Mouse (Mus musculus) mouse trophoblast stem cell (cell line): ENCODE results near the gene Atp6v0a4.

ENCODE experiments used
- in situ Hi-C, 2 experiments: fragments of 300-500 bp; cut with MseI, MboI; formaldehyde crosslinking; loops; 2 replicates in 1 of 2; 3 replicates in 1 of 2; pipeline ENCODE4 v1.15.1; 2025

Atp6v0a4 gene

DNA sequence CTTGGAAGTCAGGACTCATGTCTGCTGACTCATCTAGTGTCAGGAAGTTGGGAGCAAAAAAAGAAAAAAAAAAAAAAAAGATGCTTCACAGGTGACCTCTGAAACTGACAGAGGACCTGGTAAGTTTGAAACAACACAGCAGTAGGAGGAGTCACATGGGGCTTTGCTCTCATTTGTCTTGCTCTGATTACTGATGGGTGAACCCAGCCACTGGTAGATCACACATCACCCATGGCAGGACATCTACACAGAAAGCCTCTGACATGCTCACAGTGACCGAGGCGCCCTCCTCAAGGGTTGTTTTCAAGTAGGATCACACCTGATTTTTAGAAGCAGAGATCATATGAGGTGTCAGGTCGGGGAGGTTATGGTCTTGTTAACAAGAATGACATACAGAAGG is 1.1 kb upstream of the Atp6v0a4 start:
- in situ Hi-C loops, result no loop called here

DNA sequence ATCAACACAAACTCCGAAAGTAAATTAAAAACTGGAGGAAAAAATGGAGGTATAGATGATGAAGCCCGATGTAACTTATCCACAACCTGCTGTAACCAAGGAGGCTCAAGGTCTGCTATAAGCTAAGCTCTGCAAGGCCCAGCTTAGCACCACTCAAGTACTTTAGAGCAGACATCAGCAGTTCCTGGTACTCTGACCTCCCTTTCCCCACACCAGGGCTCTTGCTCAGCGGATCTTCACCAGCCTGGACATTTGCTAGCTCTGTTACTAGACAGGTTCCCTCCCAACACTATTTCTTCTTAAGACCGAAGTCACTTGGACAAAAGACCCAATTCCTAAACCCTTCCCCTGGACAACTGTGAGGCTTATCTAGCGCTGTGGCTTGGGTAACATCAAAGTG is 496 bp upstream of the Atp6v0a4 start:
- in situ Hi-C loops, result no loop called here

DNA sequence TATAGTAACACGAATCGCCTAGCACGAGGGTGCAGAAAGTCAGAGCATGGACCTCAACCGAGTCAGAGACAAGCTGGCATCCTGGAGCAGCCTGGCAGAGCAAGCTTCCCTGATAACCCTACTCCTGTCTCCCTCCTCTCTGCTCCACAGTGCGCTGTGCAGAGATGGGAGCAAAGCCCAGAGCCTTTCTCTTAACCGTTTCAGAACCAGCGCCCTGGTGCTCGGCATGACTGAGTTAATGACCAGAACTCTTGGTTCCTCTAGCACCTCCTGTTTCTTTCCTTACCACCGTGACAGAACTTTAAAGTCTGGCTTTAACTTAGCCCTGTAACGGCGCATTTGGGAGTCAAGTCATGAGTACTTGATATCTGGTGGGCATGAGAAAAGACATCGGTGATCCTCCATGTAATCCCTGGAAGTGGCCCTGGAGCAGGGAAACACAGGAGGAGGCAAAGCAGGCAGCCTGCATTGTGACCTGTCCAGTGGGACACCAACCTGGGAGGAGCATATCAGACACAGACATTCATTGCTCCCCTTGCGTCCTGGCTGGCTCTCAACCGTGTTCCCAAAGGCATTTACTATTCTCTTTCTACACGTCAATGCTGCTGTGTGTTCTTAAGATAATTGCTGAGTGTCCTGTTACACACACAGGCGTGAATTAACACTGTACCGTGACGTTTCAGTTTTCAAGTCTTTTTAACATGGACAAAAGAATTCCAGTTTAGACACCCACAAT is 747 bp downstream of the Atp6v0a4 start:
- in situ Hi-C loops, result no loop called here

DNA sequence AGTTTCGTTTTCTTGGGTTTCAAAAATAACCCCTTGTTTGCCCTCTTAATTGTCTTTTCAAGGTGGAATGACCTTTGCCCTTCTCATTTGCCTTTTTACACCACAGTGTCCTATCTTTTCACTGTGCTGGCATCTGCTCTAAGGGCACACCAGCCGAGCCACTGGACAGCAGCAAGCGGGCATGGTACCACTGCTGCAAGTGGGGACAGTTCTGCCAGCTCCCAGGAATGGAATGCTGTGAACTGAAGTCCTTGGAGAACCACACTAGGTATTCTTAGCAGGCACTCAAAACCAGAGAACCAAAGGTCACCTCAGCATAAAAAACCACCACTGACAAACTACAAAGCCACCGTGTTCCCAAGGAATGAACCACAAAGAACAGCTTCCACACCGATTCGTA is 1.6 kb downstream of the Atp6v0a4 start:
- in situ Hi-C loops, result no loop called here

DNA sequence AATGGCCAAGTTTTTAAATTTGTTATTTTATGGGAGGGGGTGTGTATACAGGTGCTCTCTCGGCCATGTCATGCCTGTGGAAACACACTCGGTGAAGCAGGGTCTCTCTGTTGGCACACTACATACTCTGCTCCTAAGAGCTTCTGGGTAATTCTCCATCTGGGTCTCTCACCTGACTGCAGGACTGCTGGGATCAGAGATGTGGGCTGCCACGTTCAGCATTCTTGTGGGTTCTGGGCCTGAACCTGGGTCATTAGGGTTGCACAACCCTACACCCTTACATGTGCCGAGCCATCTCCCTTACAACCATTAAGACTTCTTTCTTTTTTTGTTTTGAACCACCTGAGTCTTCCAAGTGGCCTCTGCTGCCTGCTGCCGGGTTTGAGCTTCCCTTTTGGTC is 2.5 kb downstream of the Atp6v0a4 start:
- in situ Hi-C loops, result no loop called here

DNA sequence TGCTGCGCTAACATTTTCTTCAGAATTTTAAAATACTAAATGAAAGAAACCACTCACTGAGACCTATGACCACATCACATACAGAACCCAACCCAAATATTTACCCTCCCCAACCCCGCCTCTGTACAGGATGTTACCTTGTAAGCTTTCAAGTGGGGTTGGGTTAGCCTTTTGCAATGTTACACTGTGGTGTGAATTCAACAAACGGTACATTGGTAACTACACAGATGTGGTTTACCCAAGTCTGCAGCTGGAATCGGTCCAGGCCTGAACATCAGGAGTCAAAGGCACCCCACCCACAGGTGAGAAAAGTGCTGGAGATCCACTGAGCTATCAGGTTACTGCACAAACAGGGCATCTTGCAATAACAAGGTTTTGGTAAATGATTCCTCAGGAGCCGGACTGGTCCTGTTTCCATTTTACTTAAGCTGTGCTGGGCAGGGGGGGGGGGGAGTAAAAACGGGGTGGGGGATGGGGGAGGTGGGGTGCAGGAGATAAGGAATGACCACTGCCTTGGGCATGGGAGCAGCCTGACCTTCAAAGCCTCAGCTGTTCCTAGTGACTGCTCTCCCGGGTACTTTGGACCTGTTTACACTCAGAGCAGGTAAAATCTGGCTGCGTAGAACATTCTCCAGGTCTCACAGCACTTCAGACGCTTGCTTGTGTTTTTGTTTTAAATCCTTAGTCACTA is 3.6 kb downstream of the Atp6v0a4 start:
- in situ Hi-C loops, result no loop called here

DNA sequence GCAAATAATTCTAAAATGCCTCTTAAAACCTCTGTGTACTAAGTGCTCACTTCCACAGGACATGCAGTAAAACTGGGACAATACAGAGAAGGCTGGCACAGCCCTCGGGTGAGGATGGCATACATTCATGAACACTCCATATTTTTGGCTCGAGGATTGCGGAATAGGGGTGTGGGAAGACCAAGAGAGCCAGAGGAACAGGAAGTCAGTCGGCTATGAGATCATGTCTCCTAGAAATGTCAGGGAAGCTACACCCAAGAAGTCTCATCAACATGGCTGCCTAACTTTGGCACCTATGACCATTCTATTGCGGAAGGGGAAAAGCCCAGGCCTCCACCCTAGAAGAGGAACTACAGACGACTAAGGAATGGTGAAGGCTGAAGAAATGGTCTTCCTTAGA is 6.0 kb downstream of the Atp6v0a4 start:
- in situ Hi-C loops, result no loop called here

DNA sequence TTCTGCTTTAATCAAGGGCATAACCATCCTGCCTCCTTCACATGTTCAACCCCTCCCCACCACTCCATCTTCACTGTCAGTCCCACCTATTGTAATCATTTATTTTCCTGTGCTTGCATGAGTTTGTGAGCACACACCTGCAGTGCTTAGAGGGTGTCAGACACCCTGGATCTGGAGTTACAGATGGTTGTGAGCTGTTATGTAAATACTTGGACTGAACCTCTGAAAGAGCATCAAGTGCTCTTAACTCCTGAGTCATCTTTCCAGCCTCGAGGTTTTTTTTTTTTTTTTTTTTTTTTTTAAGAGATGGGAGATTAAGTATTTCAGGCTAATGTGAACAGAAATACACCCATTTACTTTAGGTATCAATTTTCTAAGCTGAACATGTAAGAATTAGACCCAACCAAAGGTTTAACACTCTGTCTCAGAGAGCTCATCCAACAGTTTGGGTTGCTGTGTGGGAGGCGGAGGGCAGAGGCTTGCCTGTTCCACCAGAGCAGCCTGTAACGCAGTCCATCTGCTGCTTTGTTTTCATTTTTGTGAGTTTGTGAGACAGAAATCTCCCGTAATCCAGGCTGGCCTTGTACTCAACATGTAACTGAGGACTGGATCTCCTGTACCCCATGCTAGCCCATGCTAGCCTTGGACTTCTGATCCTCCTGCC is 8.1 kb downstream of the Atp6v0a4 start:
- in situ Hi-C loops, result no loop called here

DNA sequence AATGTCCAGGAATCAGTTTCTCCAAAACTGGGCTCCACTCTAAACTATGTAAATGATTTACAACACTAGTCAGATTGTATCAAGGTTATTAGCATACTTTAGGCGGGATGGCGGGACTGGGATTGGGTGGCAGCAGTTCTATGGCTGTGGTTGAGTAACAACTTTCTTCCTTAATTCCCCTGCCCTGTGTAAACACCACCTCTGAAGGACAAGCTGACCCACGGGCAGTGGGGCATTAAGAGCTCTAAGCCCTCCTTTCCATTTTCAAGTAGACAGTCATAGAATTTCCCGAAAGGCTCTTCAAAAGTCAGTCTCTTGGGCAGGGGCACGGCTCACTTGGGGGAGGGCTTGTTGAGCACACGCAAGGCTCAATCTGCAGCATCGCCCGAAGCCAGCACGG is 13.5 kb downstream of the Atp6v0a4 start:
- in situ Hi-C loops, result no loop called here

DNA sequence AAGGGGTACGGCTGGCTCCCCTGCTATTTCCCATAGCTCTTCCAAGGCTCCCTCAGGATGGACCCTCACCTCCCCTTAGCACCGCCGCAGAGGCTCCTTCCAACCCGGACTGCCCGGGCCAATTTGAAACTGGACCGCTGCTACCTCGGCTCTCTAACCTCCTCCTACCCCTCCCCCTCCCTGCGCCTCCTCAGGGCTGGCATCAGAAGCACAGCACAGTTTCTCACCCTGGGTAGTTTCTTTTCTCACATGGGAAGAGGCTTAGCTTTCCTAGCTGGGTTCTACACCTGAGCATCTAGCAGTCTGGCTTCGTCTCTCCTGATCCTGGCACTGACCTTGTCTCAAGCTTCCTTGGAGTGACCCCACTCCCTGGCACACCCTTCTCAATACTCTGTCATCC is 14.5 kb downstream of the Atp6v0a4 start:
- in situ Hi-C loops, result no loop called here

DNA sequence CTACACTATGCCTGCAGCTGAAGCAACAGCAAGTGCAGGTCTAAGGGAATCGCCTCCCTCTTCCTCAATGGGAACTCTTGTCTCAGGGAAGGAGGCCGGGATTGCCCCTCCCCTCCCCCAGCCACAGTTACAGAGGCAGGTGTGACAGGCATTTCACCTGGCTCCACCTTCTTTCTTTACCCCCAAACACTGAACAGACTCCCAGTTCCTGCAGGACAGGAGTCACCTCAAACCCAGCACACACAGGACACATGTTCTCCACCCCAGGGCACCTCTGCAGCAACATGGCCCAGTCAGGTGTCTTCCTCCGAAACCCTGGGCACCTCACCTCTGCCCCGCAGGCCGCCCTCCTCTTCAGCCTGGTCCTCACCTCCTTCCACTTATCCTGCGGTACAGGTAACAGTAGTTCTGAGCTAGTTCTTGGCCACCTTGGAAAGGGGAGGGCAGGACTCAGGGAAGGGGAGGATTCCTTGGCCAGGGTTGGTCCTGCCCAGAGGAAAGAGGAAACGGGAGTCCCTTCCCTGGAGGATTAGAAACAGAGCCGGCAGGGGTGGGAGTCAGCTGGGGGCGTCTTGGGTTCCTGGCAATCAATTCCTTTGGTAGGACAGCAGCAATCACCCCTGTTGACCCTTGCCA is 15.1 kb downstream of the Atp6v0a4 start, which contains the start of gene Tmem213:
TSS of gene Tmem213 (plus strand) at position 96 of the 636 bp plus-strand sequence.
- in situ Hi-C loops, result no loop called here

DNA sequence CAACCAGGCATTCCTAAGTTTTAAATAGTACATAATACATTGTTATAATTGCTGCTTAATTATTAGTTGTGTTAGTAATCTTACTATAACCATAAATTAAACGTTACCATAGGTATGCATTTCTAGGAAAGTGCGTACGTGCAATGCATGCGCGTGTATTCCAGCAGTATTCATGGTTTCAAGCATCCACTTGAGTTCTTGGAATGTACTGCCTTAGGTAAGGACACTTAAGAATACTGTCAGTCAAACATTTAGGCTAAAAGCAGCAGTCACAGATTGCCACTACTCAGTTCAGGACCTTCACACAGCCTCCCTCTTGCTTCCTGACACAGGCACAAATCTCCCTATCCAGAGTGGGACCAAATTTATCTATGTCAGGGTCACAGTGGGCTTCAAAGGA is 15.9 kb downstream of the Atp6v0a4 start:
- in situ Hi-C loops, result no loop called here

DNA sequence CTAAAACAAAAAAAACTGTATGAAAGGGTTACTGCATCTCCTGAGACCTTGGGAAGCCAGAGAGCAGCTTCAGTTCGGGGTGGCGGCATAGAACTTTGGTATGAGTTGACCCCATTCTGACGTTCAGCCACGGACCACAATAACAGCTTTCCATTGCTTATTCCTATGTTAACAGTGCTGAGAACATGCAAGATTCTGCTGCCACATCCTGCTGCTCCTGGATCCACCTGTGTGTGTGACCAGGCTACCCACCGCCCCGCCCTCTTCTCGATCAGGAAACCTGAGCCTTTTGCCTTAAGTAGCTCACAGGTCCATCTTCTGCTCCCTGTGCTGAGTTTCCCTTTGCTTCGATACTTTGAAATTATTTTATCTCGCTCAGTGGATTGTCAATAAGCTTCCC is 18.5 kb downstream of the Atp6v0a4 start:
- in situ Hi-C loops, result no loop called here

DNA sequence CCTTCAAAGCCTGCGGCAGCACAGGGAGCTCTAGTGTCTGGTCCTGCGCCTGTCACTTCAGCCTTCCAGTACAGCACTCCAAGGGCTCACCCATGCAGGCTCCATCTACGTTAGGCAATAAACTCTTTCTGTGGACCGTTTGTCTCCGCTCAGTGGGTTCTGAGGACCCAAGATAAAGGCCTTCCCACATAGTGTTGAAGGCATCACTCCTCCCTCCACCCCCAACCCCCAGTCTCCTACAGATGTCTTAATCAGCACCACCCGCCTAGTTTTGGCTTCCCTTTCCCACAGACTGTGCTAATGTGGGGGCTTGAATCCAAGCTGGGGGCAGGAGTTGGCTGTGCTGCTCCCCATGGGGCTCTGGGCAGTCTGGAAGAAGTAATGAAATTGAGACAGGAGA is 20.6 kb downstream of the Atp6v0a4 start:
- in situ Hi-C loops, result no loop called here

DNA sequence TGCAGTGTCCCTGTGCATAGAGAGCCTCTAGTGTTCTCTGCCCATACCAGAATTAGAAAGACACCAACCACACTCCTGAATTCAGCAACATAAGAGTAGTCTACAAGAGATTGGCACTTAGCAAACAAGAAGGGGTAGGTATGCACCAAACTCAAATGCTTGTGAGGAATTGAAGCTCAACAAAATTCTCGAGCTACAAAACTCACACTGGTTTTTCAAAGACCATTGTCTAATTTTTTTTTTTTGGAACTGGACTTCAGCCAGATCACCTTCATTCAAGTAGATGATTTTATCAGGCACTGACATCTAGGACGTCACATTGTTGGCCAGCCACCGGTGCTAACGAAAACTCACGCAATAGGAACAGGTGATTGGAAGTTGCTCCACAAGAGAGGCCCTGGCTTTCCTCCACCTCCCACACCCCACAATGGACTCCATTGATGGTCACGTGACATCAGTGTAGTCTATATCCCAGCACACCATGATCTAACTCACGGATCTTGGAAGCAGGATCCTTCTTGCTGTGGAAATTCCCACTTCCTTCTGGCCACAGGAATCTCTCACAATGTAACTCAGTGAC is 22.1 kb downstream of the Atp6v0a4 start:
- in situ Hi-C loops, result no loop called here

DNA sequence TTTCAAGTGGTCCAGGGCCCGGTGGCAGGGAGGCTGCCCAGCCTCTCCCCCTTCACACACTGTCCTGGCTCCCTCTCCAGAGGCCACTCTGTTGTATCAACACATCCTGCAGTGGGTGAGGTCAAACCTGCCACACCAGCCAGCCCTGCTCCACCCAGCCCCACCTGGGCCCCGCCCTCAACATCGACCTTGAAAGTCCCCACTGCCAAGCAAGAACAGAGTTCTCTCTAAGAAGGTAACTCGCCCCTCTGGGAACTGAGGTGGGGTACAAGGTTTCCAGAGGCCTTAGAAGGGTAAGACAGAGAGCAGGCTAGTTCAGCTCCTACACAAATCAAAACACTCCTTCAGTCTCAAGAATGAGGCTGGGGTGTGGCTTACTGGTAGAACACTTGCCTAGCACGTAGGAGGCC is 27.4 kb downstream of the Atp6v0a4 start:
- in situ Hi-C loops, result no loop called here

DNA sequence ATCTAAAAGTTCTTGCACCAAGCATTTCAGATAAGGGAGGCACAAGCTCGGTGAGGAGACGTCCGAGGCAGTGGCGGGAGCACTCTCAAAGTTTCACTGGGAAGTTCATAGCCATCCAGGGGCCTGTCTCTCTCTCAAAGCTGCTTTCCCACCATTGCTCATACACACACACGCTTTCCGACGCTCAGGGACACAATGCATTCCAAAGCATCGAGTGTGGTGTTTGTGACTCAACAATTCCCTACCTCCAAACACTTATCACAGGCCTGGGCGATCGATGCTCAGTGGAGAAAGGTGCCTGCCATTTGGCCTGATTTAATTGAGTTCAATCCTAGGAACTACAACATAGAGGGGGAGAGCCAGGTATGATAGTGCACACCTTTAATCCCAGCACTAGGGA is 29.7 kb downstream of the Atp6v0a4 start:
- in situ Hi-C loops, result no loop called here

DNA sequence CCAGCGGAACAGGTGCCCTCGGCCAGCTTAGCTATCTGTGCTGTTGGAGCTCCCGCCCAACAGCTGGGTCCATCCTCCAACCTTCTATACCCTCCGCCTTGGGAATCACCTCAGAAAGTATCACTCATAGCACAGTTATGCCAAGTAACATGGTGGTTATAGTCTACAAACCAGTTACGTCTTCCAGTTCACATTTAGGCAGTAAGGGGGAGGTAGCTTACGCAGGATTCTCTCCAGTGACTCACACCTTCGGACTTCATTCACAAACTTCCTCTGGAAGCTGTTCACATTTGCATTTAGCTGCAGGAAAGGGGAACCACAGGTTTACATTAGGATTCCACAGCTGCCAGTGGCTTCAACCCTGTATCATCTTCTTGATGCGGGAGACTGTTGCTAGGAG is 31.8 kb downstream of the Atp6v0a4 start:
- in situ Hi-C loops, result no loop called here

DNA sequence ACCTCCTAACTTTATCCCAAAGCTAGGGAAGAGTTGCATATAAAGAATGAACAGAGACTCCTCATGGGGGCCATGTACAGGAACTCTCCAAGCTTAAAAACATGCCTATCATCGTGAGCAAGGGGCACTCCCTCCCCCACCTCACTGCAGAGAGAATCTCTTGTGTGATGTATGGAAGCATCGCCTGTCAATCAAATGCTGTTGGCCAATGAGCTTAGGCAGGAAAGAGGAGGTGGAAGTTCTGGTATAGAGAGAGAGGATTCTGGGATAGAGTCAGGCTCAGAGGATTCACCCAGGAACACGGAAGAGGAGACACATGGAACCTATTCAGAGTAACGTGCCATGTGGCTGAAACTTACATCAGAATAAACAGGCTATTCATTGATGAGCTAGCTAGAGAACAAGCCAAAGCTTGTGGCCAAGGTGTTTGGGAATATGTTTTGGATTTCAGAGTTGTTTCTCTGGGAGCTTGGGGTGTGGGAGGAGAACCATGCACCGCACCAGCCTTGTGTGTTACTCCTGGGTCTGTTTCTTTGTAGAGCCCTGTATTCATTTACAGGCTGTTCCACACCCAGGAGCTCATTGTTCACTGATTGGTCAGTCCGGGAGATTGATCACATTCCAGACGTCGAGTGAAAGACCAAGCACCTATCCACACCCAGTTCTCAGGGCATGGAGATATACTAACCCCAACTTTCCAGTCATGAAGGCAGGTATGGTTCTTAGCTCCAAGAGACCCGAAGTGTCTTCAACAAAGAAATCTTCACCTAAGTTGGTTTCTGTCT is 37.0 kb downstream of the Atp6v0a4 start:
- in situ Hi-C loops, result no loop called here

DNA sequence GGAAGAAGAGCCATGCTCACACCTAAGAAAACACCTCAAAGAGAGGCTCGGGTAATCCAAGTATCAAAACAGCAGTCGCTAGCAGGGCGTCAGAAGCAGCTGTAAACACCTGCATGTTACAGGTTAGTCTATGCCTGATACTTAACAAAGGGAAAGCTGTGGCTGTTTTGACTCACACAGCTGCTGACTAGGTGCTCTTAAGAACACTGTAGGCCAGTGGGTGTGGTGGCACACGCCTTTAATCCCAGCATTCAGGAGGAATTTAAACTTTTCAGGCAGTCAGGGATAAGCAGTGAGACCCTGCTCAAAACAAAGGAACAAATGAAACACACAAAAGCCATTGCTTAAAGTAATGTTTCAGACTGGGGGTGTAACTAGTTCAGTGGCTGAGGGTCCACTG is 41.2 kb downstream of the Atp6v0a4 start:
- in situ Hi-C loops, result no loop called here

DNA sequence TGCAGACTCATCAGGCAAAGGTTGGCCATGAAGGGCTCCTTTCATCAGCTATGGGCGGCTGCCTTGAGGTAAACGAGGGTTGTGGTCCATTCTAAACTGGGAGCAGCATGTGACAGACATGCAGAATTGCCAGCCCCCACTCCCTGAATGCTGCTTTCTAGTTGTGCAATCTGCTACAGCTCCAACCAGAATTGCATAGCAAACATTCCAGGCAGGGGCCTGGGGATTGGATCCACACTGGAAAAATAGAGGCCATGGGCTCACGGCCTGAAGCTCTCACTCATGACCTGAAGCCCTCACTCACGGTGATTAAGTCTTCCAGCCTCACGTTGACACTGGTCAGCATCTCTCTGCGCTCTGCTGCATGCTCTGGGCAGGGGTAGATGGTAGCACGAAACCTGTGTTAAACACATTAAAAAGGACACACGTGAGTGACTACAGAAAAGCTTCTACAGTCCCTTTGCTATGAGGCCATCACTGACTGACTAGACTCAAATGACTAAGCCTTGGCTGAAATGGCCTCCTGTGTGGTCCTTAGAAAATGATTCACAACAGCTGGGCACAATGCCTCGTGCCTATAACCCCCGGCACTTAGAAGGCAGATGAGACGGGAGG is 42.6 kb downstream of the Atp6v0a4 start:
- in situ Hi-C loops, result no loop called here
